Mouse (Mus musculus): ENCODE results near the gene Aldh16a1. TPM values are rescaled to one million over a fixed set of nuclear protein-coding genes. Genes with fewer than 3 reads are reported as not detected.

Aldh16a1 gene
- polyA plus RNA-seq, 1 experiment from 2014 or later = 65.3 TPM

GRCm38 (mm10) chr7:45150321-45150720 lies 4.1 kb downstream of the Aldh16a1 start:
- H3K36me3 ChIP-seq (replicated peaks) = peaks cover 42% of the 10 kb centered on the region
- no peaks in the 10 kb centered on the region for H3K27me3 ChIP-seq (replicated peaks; ENCODE audit: low read depth, poor library complexity, severe bottlenecking)
- H3K4me3 ChIP-seq = 0 out of 2 replicates have a peak overlapping the region, but pooled peaks have one; percentile 8
- DNase-seq (ENCODE audit: low spot score) = no peak
- no peaks in the 10 kb centered on the region for H3K9me3 ChIP-seq
- peak overlapping the region; percentile 75 for H3K27ac ChIP-seq (replicated peaks)
- peaks cover 45% of the 10 kb centered on the region for H3K4me1 ChIP-seq
- WGBS = 53% methylated on average over 4 of the region's 4 CpGs

- Histone ChIP-seq H3K27me3 (replicated peaks; ENCODE audit: low read depth, poor library complexity, severe bottlenecking) (no peaks in the 10 kb centered on the region), H3K4me1 (peaks cover 37% of the 10 kb centered on the region), H3K27ac (replicated peaks) (peak overlapping the region; percentile 54; the same call in 1 of the 2 replicates), H3K36me3 (replicated peaks) (peaks cover 50% of the 10 kb centered on the region), H3K9me3 (no peaks in the 10 kb centered on the region), H3K4me3 (no peak overlapping the region)
- DNase-seq (ENCODE audit: low spot score) = no peak
- 49% methylated on average over 6 of the region's 6 CpGs for WGBS
Observed at GRCm38 (mm10) chr7:45149545-45149944, 4.8 kb downstream of the Aldh16a1 start.

GRCm38 (mm10) chr7:45148534-45149098 lies 5.8 kb downstream of the Aldh16a1 start:
- Histone ChIP-seq H3K9me3 (no peaks in the 10 kb centered on the region), H3K4me3 (no peak overlapping the region), H3K27me3 (replicated peaks; ENCODE audit: low read depth, poor library complexity, severe bottlenecking) (no peaks in the 10 kb centered on the region), H3K36me3 (replicated peaks) (peaks cover 59% of the 10 kb centered on the region), H3K27ac (replicated peaks) (no peak overlapping the region), H3K4me1 (peaks cover 37% of the 10 kb centered on the region)
- DNase-seq (ENCODE audit: low spot score) = no peak
- 58% methylated on average over 4 of the region's 4 CpGs for WGBS

GRCm38 (mm10) chr7:45147899-45148298 lies 6.5 kb downstream of the Aldh16a1 start:
- WGBS = 91% methylated on average over 11 of the region's 11 CpGs
- peaks cover 66% of the 10 kb centered on the region for H3K36me3 ChIP-seq (replicated peaks)

GRCm38 (mm10) chr7:45147267-45147666 lies 7.1 kb downstream of the Aldh16a1 start:
- Histone ChIP-seq H3K27me3 (replicated peaks; ENCODE audit: low read depth, poor library complexity, severe bottlenecking) (no peaks in the 10 kb centered on the region), H3K36me3 (replicated peaks) (peaks cover 72% of the 10 kb centered on the region), H3K27ac (replicated peaks) (no peak overlapping the region), H3K4me3 (no peak overlapping the region), H3K9me3 (no peaks in the 10 kb centered on the region), H3K4me1 (peaks cover 33% of the 10 kb centered on the region)
- DNase-seq (ENCODE audit: low spot score) = no peak
- 93% methylated on average over 11 of the region's 11 CpGs for WGBS

More at GRCm38 (mm10) chr7:45147899-45148298, 6.5 kb downstream of the Aldh16a1 start:
- DNase-seq (ENCODE audit: low spot score) = no peak
- Histone ChIP-seq H3K4me1 (peaks cover 33% of the 10 kb centered on the region), H3K9me3 (no peaks in the 10 kb centered on the region), H3K27ac (replicated peaks) (no peak overlapping the region), H3K4me3 (no peak overlapping the region), H3K27me3 (replicated peaks; ENCODE audit: low read depth, poor library complexity, severe bottlenecking) (no peaks in the 10 kb centered on the region)

GRCm38 (mm10) chr7:45145460-45145859 lies 8.9 kb downstream of the Aldh16a1 start:
- 92% methylated on average over 8 of the region's 8 CpGs for WGBS
- DNase-seq (ENCODE audit: low spot score) = no peak
- H3K27ac ChIP-seq (replicated peaks) = no peak overlapping the region
- H3K27me3 ChIP-seq (replicated peaks; ENCODE audit: low read depth, poor library complexity, severe bottlenecking) = no peaks in the 10 kb centered on the region
- peaks cover 16% of the 10 kb centered on the region for H3K4me1 ChIP-seq
- 0 out of 2 replicates have a peak overlapping the region, but pooled peaks have one; percentile 11 for H3K4me3 ChIP-seq
- no peaks in the 10 kb centered on the region for H3K9me3 ChIP-seq
- peaks cover 84% of the 10 kb centered on the region for H3K36me3 ChIP-seq (replicated peaks)

GRCm38 (mm10) chr7:45144368-45145174 lies 9.8 kb downstream of the Aldh16a1 start:
- peak overlapping the region; percentile 11; the same call in 1 of the 2 replicates for H3K4me3 ChIP-seq
- 91% methylated on average over 13 of the region's 13 CpGs for WGBS
- no peak for DNase-seq (ENCODE audit: low spot score)
- H3K4me1 ChIP-seq = peaks cover 11% of the 10 kb centered on the region
- H3K9me3 ChIP-seq = no peaks in the 10 kb centered on the region
- no peaks in the 10 kb centered on the region for H3K27me3 ChIP-seq (replicated peaks; ENCODE audit: low read depth, poor library complexity, severe bottlenecking)
- H3K27ac ChIP-seq (replicated peaks) = no peak overlapping the region
- H3K36me3 ChIP-seq (replicated peaks) = peaks cover 83% of the 10 kb centered on the region

- Histone ChIP-seq H3K27me3 (replicated peaks; ENCODE audit: low read depth, poor library complexity, severe bottlenecking) (peaks cover 8% of the 10 kb centered on the region), H3K4me3 (no peak overlapping the region), H3K27ac (replicated peaks) (no peak overlapping the region), H3K36me3 (replicated peaks) (peaks cover 58% of the 10 kb centered on the region), H3K9me3 (no peaks in the 10 kb centered on the region), H3K4me1 (peaks cover 4% of the 10 kb centered on the region; the same call in 1 of the 2 replicates)
- 88% methylated on average over 5 of the region's 5 CpGs for WGBS
- no peak for DNase-seq (ENCODE audit: low spot score)
Observed at GRCm38 (mm10) chr7:45141914-45142313, 12.5 kb downstream of the Aldh16a1 start.

GRCm38 (mm10) chr7:45141319-45141718 lies 13.1 kb downstream of the Aldh16a1 start:
- WGBS = 87% methylated on average over 3 of the region's 3 CpGs
- peaks cover 52% of the 10 kb centered on the region for H3K36me3 ChIP-seq (replicated peaks)
- no peak for DNase-seq (ENCODE audit: low spot score)
- H3K9me3 ChIP-seq = no peaks in the 10 kb centered on the region
- H3K4me1 ChIP-seq = peaks cover 4% of the 10 kb centered on the region; the same call in 1 of the 2 replicates
- H3K27ac ChIP-seq (replicated peaks) = no peak overlapping the region
- H3K4me3 ChIP-seq = no peak overlapping the region
- H3K27me3 ChIP-seq (replicated peaks; ENCODE audit: low read depth, poor library complexity, severe bottlenecking) = peaks cover 13% of the 10 kb centered on the region

GRCm38 (mm10) chr7:45139904-45140723 lies 14.3 kb downstream of the Aldh16a1 start:
- Histone ChIP-seq H3K36me3 (replicated peaks) (peaks cover 40% of the 10 kb centered on the region), H3K4me3 (no peak overlapping the region), H3K9me3 (no peaks in the 10 kb centered on the region), H3K27ac (replicated peaks) (no peak overlapping the region), H3K27me3 (replicated peaks; ENCODE audit: low read depth, poor library complexity, severe bottlenecking) (peaks cover 24% of the 10 kb centered on the region), H3K4me1 (peaks cover 13% of the 10 kb centered on the region)
- DNase-seq (ENCODE audit: low spot score) = no peak
- WGBS = 77% methylated on average over 8 of the region's 8 CpGs

- WGBS = 88% methylated on average over 1 of the region's 1 CpGs
- Histone ChIP-seq H3K4me3 (no peak overlapping the region), H3K9me3 (no peaks in the 10 kb centered on the region), H3K27ac (replicated peaks) (no peak overlapping the region), H3K27me3 (replicated peaks; ENCODE audit: low read depth, poor library complexity, severe bottlenecking) (peaks cover 33% of the 10 kb centered on the region), H3K4me1 (peaks cover 24% of the 10 kb centered on the region), H3K36me3 (replicated peaks) (peaks cover 22% of the 10 kb centered on the region)
- no peak for DNase-seq (ENCODE audit: low spot score)
Observed at GRCm38 (mm10) chr7:45138403-45138802, 16.0 kb downstream of the Aldh16a1 start.
